Mouse (Mus musculus) yolk sac, embryonic 10.5 days (tissue): ENCODE data around the gene Hoxa7.

Source experiments
- DNase-seq: peaks from one replicate; pipeline ENCODE4 v3.0.0-alpha.2; 2017; ENCODE audit warnings: low spot score

The Hoxa7 gene

GRCm38 (mm10) chr6:52239625-52240388 is 18.2 kb upstream of the Hoxa7 start:
- peak; percentile 26 for DNase-seq

- no peak for DNase-seq
These were observed 17.3 kb upstream of the Hoxa7 start for GRCm38 (mm10) chr6:52238976-52239375.

GRCm38 (mm10) chr6:52238155-52238545 is 16.5 kb upstream of the Hoxa7 start:
- DNase-seq = no peak

GRCm38 (mm10) chr6:52237346-52238154 is 15.9 kb upstream of the Hoxa7 start:
- no peak for DNase-seq

GRCm38 (mm10) chr6:52236806-52237205 is 15.2 kb upstream of the Hoxa7 start:
- no peak for DNase-seq

GRCm38 (mm10) chr6:52235866-52236265 is 14.2 kb upstream of the Hoxa7 start:
- no peak for DNase-seq

- DNase-seq = no peak
These were observed 13.6 kb upstream of the Hoxa7 start for GRCm38 (mm10) chr6:52235267-52235666.

- peak; percentile 50 for DNase-seq
These were observed 12.9 kb upstream of the Hoxa7 start for GRCm38 (mm10) chr6:52234428-52235140.

- no peak for DNase-seq
These were observed 12.1 kb upstream of the Hoxa7 start for GRCm38 (mm10) chr6:52233546-52234427.

- no peak for DNase-seq
These were observed 11.4 kb upstream of the Hoxa7 start for GRCm38 (mm10) chr6:52232984-52233545.

GRCm38 (mm10) chr6:52232568-52232965 is 10.9 kb upstream of the Hoxa7 start:
- no peak for DNase-seq

GRCm38 (mm10) chr6:52231885-52232567 is 10.4 kb upstream of the Hoxa7 start:
- no peak for DNase-seq

GRCm38 (mm10) chr6:52230516-52231165 is 9.0 kb upstream of the Hoxa7 start, which contains the start of gene Hoxa9:
TSS of gene Hoxa9 (minus strand) at chr6:52231089.
- DNase-seq = no peak

- DNase-seq = no peak
These were observed 8.1 kb upstream of the Hoxa7 start for GRCm38 (mm10) chr6:52229558-52230416.

- no peak for DNase-seq
These were observed 7.1 kb upstream of the Hoxa7 start for GRCm38 (mm10) chr6:52228475-52229465.

GRCm38 (mm10) chr6:52227470-52228222 is 6.0 kb upstream of the Hoxa7 start:
- no peak for DNase-seq
